Mouse (Mus musculus): ENCODE results near the gene Ppp1r9a.

GRCm38 (mm10) chr6:5012794-5013193 is 110.1 kb downstream of the Ppp1r9a start:
- TF ChIP-seq CTCF (conservative IDR thresholded peaks at IDR 0.05; ENCODE audit: low read length) = no peak
- TF ChIP-seq NANOG (IDR thresholded peaks at IDR 0.05; ENCODE audit: borderline replicate concordance, low read length) = no peak
- TF ChIP-seq POU5F1 (IDR thresholded peaks at IDR 0.05; ENCODE audit: borderline replicate concordance, low read length) = no peak

Data from E14TG2a.4 (cell line).